Mouse (Mus musculus) hindlimb bud, embryonic 11.5 days (tissue): ENCODE measurements around the gene Kbtbd3.

Experiments
- DNase-seq: peaks from one replicate; pipeline ENCODE4 v3.0.0-alpha.2; 2012; ENCODE audit warnings: low read depth, low spot score; ENCODE audit errors: extremely low spot score

The Kbtbd3 gene

GRCm38 (mm10) chr9:4309351-4310085, at the start of gene Kbtbd3, which contains the start of gene Aasdhppt:
Kbtbd3 (plus strand) TSS chr9:4309833.
Aasdhppt (minus strand) TSS chr9:4309471.
- peak; percentile 98 for DNase-seq

DNA sequence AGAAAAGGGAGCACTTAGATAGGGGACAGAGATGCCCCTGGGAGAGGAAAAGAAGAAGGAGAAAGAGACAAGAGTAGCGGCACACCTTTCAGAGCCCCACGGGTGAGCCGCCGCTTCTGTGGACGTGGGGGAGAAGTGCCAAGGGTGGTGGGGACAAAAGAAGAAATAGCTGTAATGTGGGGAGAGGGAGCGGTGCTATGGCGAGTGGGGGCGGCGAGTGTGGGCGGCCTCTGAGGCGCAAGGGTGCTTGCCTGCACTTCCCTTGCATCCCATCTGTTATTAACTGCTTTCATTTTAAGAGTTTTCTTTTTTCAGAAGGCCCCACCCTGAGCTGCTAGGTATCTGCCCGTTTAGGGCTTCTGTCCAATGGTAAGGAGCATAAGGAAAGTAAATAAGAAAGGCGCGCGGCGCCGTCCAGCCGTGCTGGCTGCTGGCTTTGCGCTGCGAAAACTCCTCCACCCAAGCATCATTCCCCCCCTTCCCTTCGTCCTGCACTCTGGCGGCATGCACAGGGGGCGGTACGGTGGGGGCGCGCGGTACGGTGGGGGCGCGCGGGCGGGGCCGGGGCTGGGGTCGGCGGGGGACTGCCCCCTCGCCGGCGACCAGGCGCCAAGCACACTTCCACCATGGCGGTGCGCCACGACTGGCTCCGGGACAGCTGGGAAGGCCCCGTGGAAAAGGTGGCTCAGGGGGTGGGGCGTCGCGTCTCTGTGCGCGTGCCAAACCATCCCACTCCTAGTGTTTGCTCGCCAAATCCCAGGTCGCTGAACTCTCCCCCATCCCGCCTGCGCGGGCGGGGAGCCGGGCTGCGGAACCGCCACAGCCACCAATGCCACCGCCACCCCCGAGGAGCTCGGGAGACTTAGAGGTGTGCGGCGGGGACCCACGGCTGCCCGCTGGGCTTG, 49.5 kb upstream of the Kbtbd3 start:
- DNase-seq: peak; percentile 8

DNA sequence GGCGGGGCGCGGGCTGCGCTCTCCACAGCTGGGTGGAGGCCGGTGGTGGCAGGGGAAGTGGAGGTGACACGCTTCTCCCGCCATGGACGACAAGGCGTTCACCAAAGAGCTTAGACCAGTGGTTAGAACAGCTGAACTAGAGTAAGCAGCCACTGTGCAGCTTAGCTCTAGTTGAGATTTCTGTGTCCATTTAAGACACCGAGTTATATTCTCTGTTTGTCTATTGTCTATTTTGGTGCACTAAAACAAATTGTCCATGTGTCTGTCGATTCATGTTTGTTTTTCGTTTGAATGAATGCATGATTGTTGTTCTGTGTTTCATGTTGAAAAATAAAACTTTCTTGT, 48.9 kb upstream of the Kbtbd3 start:
- no peak for DNase-seq

DNA sequence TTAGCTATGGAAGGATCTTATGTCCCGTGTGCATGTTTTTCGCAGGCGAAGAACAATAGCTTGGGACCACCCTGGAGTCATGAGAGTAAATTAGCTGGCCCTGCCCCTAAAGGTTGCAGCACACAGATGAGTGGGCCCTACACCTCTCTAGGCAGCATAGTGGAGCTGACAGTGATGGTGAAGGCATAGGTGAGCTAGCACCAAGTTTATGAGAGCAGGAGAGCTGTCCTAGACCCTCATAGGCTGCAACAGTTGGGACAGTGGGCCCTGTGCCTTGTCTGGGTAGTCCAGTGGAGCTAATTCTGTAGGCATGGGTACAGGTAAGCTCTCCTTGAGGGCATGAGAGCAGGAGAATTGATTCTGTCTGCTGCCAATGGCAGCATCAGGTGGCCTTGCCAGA, 42.8 kb upstream of the Kbtbd3 start:
- DNase-seq: no peak

- no peak for DNase-seq
Measured at GRCm38 (mm10) chr9:4283850-4284249, 25.8 kb upstream of the Kbtbd3 start.

GRCm38 (mm10) chr9:4300466-4300865, 9.2 kb upstream of the Kbtbd3 start:
- no peak for DNase-seq

DNA sequence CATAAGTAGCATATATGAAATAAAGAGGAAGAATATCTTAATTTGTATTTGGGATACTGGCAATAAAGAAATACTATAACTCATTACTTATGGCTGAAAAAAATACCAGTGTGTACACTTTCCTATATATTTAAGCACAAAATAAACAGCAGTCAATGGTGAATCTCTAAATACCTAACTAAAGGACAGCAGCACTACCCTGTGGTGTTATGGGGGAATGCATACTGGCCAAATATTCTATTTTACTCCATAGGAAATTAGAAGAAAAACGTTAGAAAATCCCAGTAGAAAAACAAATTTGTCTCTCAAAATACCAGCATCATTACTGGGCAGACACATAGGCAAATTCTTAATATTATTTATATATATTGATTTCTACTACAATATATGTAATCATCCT, 4.8 kb upstream of the Kbtbd3 start:
- DNase-seq: no peak

DNA sequence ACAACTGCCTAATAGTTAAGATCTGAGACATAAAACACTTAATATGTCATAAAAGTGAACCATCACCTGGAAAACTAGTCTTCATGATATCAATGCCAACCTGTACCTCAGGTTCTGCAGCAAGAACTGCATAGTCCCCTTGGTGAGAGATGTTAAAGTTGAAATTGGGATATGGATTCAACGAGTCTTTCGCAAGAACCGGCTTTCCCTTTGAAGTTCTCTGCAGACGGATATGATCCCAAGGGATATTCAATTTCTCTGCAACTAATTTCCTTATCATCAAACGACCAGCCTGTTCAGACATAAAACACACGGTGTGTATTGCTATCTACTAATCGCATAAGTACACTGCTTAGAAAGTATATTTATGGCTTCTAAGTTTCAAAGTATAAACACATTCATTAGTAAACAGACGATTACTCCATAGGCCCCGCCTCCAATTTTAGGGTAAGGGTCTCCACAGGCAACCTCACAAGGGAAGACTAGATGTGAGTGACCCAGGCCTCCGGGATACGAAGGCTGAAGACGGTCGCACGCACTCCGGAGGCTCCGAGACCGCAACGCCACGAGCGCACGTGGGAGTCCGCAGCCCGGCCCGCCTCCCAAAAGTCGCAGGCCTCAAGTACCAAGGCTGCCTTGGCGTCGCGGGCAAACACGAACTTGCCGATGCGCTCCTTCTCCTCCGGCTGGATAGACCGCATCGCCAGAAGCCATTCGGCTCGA, 844 bp upstream of the Kbtbd3 start:
- DNase-seq: no peak

DNA sequence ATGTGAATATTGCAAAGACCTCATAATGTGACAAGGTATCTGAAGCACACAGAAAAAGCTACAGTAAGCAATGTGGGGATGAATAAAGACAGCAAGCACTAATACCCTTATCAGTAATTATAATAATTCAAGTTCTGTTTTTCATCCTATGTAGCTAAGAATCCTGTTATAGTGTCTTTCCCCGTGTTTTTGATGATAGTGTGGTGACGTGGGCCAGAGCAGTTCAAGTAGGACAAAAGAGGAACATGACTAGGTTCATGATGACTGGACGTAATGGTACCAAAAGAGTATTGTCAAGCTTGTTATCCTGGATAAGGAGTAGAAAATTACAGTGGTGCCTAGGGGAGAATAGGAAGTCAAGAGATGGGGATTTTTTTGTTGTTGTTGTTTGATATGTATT, 1.1 kb downstream of the Kbtbd3 start:
- DNase-seq: no peak

DNA sequence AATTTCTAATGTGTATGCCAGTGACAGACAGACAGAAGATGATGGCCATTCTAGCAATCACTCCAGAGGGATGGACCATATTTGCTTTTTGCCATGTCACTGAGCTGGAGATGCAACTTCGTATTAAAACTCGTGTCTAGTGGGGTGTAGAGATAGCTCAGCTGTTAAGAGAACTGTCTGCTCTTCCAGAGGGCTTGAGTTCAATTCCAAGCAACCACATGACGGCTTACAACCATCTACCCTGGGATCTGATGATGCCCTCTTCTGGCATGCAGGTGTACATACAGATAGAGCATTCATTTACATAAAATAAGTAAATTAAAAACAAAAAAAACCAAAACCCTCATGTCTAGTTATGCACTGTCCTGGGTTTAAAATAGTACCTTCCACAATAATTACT, 1.5 kb downstream of the Kbtbd3 start:
- DNase-seq: no peak

- no peak for DNase-seq
Measured at GRCm38 (mm10) chr9:4313946-4314345, 4.3 kb downstream of the Kbtbd3 start.

- no peak for DNase-seq
Measured at GRCm38 (mm10) chr9:4315746-4316145, 6.1 kb downstream of the Kbtbd3 start.

DNA sequence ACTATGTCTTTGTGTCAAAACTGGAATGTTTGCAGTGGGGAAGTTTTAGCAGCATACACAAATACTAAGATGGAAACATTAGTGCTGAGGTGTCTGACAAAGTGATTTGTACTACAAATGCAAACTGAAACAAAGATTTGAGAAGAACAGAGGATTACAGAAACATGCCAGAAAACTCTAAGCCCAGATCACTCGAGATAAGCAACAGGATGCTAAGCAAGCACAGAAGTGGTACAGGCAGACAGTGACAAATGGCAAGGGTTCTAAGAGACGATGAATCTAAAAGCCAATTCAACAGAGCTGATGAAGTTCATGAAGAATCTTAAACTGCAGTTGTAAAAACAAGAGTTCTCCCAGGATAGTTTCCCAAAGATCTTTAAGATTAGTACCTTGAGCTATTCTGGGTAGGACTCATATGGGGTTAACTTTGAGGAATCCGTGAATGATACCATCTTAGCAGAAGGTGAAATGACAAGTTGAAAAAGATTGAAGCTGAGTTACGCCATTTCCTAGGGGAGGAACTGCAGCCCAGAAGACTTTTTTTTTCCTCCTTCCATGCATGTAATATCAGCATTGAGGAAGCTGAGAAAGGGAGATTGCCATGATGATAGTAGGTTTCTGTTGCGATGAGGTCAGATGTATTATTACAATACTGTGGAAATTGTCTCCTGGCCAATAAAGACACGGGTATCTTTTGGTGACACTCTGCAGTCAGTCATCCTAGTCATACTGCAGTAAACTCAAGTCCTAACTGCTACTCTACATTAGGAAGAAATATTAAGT, 9.5 kb downstream of the Kbtbd3 start:
- DNase-seq: no peak

DNA sequence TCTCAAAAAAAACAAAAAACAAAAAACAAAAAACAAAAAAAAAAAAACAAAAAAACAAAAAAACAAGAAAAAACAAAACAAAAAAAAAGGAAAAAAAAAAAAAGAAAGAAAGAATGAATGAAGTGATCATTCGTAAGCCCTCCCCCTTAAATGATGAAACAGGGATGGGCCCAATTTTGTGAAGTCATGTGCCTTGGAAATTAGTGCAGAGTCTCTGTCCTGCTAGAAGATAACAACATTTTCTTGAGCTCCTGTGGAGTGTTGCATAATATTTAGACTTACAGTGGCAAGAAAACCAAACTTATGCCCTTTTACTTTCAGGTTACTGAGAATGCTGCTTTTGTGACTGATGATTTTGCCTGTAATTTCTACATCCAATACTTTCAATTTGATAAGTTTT, 43.5 kb downstream of the Kbtbd3 start:
- no peak for DNase-seq

DNA sequence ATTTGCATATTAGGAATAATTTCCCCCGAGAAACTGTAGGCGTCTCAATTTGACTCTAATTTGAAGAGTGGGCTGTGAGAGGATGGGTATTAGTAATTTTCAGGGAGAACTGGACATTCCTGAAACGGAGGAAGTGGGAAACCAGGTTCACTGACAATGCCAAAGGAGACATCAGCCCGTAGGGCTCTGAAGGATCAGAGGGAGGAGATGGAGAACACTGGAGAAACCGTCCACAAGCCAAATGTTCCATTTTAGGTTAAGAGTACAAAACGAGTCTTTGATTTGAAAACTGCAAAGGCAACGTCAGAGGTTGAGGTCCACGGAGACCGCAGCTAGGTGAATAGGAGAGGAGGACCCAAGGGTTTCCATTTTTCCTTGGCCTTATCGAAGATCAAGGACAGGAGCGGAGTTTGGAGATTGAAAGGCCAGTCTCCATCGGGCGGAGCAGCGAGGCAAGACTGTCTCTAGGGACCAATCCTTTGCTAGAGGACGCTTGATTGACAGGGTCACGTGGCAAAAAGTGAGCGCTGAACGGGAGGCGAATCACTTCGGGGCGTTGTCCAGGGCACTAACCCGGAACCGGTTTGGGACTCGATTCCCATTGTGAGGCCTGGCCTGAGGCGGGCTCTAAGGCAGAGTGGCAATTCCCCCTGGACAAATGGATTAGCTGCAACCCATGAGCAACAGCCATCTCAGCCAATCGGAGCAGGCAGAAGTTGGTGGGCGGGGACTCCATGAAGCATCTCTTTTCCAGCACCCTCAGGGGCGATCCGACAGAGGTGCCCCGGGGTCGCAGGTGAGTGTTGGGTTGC, 66.4 kb downstream of the Kbtbd3 start, which contains the start of gene Msantd4:
Gene Msantd4 (plus strand): TSS at position 735 of the 812 bp plus-strand sequence.
- peak; percentile 92 for DNase-seq

GRCm38 (mm10) chr9:4376640-4377120, 67.0 kb downstream of the Kbtbd3 start:
- DNase-seq: peak; percentile 5
